Mouse (Mus musculus): ENCODE results near the gene Arl5c. TPM values are rescaled to one million over a fixed set of nuclear protein-coding genes. Genes with fewer than 3 reads are reported as not detected.

Gene Arl5c
- total RNA-seq (2021), result under 1 TPM; 0.76 to 0.94 TPM
- long read RNA-seq, result 0 reads

DNA sequence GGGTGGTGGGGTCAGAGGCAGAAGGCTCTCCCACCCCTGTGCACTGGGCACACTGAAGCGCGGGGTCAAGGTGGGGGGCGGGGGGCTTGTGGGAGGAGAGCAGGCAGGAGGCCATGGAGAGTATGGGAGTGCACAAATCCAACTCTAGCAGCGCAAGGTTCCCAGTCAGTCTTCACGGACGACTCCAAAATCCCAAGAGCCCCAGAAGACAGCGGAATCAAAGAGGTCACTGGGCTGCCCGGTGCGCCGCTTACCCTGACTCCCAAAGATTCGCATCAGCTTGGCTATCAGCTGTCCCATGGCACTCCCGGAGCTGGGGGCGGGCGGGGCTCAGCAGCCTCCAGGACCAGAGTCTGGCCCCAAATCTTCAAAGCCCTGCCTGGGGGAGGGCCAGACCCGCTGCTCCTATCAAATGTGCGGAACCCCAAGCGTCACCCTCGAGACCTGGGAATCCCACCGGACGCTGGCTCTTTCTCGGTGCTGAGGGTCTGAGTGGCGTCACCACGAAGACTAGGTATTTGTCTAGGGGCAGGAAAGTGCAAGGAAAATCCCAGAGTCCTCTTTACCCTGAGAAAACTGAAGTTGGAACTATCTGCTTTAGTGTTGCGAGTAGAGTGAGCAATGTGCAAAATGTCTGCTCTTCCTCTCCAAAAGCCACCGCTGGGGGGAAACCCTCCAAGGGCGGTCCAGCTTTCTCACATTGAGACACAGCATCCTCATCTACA, at the start of gene Arl5c:
Arl5c (minus strand) TSS at position 618 of the 725 bp plus-strand sequence.
- no peak for DNase-seq (ENCODE audit: low spot score in 2 of 2)

DNA sequence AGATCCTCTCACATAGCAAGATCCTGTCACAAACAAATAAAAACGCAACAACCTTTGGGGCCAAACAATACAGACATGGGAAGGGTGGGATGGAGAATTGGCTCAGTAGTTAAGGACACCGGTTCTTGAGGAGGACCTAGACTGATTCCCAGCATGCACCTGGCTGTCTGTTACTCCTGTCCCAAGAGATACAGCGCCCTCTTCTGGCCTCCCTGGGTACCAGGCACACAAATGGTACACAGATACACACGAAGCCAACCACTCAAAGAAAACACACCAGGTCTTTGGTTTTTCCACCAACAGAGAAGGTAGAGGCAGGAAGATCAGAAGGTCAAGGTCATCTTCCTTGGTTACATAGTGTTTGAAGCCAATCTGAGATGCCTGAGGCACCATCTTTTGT, 49.6 kb upstream of the Arl5c start:
- DNase-seq (ENCODE audit: low spot score in 2 of 2), result no peak

DNA sequence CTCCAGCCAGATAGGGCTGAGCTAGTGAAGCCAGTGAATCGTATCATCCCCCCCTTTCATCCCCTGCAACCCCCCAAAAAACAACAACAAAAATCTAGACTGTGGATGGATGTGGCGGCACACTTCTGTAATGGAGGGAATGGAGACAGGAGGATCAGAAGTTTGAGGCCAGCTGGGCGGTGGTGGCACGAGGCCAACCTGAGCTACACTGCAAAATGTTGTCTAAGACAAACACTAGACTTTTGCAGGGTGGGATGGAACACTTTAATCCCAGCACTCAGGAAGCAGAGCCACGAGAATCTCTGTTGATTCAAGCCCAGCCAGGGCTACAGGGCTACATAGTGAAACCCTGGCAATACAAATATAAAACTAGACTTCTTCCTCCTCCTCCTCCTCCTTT, 48.1 kb upstream of the Arl5c start:
- DNase-seq (ENCODE audit: low spot score in 2 of 2), result no peak

DNA sequence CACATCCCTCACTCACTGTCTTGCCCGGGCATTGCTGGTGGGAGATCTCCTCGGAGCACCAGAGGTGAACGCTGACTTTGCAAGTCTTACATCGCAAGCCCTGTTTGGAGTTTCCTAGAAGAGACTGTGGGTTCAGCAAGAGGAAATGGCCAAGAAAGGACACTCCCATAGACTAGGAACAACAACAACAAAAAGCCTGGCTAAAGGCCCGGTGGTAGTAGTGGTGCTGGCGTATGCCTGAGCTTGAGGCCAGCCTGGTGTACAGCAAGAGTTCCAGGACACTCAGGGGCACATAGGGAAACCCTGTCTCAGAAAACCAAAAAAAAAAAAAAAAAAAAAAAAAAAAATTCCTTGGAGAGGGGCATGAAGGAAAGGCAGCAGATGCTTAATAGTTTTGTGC, 46.8 kb upstream of the Arl5c start:
- no peak for DNase-seq (ENCODE audit: low spot score in 2 of 2)

DNA sequence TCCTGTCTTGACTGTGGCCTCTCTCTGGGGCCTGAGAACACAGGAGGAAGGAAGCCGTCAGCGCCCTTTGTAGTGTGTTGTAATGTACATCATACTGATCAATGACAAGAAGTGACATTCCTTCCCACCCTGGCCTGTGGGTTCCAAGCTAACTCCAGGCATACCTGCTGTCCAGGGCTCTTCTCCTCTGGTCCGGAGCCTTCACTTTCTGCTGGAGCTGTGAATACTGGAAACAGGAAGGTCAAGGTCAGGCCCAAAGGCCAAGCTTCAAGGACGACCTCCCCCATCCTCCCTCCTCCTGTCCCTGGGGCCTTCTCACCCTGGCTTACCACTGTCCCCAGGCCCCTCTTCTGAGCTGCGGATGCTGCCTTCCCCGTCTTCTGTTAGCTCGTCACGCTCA, 45.0 kb upstream of the Arl5c start:
- no peak for DNase-seq (ENCODE audit: low spot score in 2 of 2)

DNA sequence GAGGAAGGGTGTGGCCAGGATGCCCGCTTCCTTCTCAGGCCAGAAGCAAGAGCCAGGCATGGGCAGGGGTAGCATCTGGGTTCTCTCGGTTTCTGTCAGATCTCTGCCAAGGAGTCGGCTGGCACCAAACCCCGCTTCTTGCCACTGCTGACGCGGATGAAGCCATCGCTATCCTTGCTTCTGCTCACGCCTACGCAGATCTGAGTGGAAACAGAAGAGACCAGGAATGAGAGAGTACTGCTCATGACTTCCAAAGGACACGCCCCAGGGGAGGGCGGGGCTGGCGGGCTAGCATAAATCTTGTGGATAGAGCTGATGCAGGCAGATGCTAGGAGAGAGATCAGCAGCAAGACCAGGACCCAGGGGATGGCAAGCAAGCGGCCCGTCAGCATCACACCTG, 41.9 kb upstream of the Arl5c start:
- no peak for DNase-seq (ENCODE audit: low spot score in 2 of 2)

DNA sequence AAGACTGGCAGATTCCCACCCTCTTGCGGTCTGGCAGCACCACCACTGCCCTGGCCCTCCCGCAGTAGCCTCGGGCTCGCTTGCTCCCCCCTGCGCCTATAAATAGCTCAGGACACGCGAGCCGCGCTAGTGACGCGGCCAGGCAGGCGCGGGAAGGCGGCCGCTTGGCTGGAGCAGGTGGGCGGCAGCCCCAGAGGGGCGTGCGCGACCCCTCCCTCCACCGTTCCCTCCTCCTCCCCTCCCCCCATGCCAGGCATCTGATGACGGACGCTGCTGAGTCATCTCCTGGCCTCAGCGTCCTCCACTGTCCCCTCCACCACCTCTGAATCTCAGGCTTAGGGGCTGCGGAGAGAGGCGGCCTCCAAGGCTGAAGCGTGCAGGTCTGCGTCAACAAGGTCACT, 40.0 kb upstream of the Arl5c start:
- DNase-seq (ENCODE audit: low spot score in 2 of 2), result no peak

DNA sequence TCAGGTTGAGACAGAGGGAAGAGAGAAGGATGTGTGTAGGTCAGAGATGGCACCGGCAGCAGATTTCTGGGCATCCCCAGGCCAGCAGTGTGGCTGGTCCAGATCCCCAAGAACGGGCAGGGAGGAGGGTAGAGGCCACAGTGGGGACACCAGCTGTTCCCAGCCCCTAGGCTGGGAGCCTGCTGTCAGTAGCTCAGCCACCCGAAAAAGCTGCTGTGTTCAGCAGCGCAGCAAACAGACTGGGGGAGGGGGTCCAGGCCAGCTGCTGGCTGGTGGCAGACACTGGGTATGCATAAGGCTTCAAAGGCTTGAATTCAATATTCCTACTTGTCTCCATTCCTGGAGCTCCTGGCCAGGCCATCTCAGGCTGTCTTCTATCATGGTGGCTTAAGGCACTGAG, 38.9 kb upstream of the Arl5c start:
- DNase-seq (ENCODE audit: low spot score in 2 of 2), result no peak

DNA sequence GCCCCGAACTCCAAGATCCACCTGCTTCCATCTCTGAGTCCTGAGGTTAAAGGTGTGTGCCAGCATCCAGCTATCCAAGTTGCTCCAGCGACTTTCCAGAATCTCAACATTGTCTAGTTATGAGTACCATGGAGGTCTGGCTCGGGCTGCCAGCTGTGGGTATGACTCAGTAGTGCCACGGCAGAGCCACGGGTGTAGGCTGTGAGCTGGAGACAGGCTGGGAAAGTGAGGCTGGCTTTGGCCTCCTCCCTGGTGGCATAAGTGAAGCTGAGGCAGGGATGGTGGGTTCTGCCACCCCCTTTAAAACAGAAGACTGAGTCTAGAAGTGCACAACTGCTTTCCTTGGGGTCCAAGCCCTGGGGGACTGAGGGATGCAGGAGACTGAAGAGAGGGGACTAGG, 38.1 kb upstream of the Arl5c start:
- no peak for DNase-seq (ENCODE audit: low spot score in 2 of 2)

DNA sequence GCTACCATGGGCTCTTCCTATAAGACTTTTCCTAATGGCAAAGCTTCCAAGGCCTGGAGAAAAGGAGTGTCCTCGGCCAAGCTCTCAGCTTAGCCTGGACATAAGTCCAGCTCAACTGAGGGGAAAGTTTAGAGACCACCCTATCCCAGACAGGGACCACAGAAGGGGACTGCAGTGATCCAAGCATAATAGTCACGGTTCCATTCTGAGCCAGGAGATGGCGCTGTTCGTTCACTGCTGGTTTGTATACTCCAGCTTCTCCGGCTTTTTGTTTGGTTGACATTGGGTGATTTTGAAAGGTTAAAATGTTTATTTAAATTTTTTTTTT, 35.4 kb upstream of the Arl5c start:
- DNase-seq (ENCODE audit: low spot score in 2 of 2), result peak; percentile 55 to 88

DNA sequence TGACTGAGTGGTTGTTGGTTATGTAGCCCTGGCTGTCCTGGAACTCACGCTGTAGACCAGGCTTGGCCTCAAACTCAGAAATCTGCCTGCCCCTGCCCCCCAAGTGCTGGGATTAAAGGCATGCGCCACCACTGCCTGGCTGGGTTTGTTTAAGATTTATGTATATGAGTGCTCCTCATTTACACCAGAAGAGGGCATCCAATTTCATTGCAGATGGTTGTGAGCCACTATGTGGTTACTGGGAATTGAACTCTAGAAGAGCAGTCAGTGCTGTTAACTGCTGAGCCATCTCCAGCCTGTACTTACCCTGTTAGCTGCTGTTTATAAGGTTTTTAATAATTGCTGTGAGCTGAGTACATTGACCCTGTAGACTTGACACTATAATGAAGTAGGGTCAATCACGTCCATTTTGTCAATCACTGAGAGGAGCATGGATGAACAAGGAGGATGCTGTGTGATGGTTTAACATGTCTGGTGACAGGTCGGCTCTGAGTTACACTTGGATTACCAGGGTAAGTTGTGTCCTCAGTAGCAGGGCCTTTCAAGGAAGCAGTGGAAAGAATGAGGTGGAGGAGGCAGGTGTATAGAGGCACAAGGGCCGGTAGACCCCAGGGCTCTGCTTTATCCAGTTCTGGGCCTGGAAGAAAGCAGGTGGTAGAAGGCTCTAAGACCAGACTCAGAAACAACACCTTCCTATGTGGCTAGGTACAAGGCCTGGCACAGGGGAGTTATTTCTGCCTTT, 34.9 kb upstream of the Arl5c start:
- no peak for DNase-seq (ENCODE audit: low spot score in 2 of 2)

DNA sequence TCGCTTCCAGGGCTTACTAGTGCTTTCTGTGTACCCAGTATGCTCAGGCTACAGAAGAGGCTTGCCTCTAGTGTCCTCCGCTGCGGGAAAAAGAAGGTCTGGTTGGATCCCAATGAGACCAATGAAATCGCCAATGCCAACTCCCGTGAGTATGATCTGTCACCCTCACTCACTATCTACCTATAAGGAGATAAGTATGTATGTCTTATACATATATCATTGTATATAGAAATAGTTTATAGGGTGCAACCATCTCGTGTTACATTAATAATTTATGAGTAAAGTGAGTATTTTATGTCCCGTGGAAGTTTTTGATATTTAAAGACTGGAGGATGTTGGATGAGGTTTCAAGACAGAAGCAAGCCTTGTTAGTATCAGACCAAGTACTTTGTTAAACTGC, 31.8 kb upstream of the Arl5c start:
- DNase-seq (ENCODE audit: low spot score in 2 of 2), result no peak

DNA sequence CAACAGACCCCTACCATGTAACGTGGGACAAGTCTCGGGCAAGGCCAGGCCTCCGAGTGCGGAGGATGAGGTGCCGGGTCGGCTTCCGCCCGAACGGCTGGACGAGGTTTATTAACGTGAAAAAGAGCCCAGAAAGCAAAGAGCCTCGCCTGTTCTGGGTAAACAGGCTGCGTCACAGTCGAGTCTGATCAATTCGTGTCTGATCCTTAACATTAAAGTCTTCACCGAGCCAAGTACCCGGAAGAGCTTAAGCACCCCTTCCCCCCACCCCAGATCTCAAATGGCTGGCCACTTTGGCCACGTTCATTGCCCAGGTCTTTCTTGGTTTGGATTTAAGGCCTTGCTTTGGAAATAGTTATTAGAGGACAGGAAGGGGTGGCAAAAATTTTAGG, 31.3 kb upstream of the Arl5c start:
- no peak for DNase-seq (ENCODE audit: low spot score in 2 of 2)

DNA sequence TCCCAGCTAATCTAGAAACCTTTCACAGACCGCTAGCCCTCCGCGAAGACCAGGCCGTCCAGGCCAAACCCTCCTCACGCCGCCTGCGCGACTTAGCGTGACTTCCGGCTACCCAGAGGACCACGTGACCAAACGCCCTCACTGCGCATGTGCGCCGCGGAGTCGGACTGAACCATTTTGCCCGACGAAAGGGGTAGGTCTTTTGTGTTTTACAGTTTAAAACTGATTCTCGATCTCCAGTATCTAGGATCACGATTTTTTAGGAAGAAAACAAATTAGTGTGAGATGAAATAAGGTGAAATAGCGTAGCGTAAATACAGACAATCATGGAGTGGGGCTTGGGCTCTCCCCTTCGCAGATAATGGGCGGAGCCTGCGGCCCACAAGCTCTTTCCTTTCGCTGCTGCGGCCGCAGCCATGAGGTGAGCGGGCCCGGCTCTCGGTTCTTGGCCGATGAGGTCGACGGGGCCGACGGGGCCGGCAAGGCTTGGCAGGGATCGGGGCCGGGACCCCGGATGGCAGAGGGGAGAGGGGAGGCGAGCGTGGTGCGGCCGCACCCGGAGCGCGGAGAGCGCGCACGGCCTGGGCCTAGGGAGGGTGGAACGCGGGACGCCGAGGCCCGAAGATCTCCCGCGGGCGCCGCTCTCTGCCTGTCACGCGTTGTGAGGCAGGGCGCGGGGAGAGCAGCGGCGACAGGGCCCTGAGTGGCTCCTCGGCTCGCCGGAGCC, 30.8 kb upstream of the Arl5c start, which contains the start of gene Rpl19:
Rpl19 (plus strand) TSS at position 141 of the 727 bp plus-strand sequence.
- DNase-seq (ENCODE audit: low spot score in 2 of 2), result peak; percentile 90 to 95

DNA sequence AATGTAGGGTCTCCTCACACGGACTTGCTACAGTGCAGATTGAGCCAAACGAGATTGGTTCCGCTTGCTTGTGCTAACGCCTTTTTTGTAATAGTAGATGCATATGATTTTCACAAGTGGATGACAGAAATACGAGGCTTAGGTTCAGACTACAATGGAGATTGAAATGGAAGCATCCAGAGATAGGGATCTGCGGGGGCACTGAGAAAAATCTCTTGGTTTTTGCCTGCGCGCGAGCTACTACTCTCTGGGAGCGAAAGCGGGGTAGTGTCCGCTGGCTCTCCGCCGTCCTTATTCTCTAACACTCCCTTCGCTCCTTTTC, 30.2 kb upstream of the Arl5c start:
- no peak for DNase-seq (ENCODE audit: low spot score in 2 of 2)

DNA sequence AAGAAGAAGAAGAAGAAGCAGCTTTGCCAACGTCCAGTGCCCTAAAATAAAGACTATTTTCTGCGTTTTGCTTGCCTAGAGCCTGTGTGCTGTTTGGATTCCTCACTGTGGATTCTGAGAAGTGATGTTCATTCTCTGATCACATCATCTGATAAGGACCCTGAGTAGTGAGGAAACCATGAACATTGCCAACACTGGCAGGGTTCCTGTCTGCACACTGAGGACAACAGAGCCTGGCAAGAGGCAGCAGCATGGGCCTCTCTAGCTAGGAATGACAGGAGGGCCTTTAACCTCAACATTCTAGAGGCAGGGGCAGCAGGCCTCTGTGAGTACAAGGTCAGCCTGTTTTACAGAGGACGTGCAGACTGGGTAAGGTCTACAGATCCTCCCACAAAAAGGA, 28.5 kb upstream of the Arl5c start:
- no peak for DNase-seq (ENCODE audit: low spot score in 2 of 2)

DNA sequence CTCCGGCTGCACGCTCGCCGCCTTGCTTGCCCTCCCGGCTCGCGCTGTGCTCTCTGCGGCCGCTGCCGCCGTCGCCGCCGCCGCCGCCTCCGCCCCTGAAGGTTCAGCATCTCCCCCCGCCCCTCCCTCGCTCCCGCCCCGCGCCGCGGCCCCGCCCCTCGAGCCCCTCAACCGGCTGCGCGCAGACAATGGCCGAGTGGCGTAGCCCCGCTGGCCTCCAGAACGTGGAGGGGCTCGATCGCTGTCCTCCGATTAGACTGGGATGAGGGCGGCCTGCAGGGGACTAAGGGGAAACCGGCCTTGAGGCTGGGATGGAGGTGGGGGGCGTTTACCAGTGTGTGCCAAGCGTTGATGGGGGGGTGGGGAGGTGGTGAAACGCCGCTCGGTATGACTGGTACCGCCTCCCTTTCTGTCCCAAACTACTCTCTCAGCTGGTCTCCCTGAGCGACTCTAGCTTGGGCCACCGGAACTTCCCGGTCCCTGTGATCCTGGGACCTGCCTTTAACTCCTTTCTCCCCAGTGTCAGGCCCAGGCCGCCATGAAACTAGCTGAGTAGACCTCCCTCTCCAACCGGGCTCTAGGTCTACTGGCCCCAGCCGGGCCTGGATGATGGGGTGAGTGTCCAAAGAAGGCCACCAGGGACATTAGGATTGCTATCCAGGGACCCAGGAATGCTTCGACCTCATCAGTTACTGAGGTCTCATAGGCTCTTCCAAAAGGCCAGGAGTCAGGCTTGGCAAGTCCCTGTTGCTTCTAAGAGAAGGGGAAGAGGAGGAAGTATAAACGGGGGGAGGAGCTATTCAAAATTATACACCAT, 26.8 kb upstream of the Arl5c start, which contains the start of gene Cacnb1:
Cacnb1 (minus strand) TSS at position 480 of the 817 bp plus-strand sequence.
- DNase-seq (ENCODE audit: low spot score in 2 of 2), result peak in 1 of 2 experiments; percentile 63

DNA sequence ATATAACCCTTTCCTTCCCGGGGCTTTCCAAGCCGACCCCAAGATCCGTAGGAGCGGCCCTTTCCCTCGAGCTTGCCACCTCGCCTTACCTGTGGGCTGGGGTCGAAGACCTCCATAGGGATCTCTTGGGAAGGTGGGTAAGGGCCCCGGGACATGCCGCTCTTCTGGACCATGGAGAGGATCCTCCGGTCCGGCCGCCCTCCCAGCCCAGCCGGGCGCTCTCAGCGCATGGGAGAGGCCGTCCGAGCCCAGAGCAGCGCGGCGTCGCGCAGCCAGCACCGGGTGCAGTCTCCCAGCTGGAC, 26.2 kb upstream of the Arl5c start:
- no peak for DNase-seq (ENCODE audit: low spot score in 2 of 2)

DNA sequence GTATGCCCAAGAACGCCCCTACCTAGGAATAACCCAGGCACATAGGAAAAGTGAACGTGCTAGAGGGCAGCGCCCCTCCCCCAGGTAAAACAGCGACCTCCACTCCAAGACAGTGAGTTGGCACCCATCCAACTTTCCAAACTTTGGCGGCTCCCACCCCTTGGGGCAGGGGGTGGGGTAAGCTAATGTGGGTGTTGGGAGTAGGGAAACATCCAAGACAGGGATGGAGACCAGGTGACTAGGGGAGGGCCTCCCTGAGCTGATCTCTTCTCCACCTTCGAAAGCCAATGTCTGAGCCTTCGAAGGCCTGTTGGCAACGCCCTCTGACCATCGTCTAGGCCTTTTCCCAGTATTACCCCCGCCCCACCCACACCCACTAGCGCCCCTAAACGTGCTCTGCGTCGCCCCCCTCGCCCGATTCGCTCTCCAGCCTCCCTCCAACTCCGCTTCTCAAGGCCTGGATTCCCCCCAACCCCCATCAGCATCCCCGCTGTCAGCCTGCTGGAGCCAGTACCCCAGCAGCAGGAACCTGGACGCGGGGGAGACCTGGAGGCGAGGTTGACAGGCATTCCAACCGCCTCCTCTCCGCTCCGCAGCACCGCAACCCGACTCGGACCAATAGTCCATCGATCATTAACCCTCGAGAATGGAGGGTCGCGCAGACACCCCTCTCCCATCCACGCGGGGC, 25.7 kb upstream of the Arl5c start:
- peak; percentile 48 to 69 for DNase-seq (ENCODE audit: low spot score in 2 of 2)

DNA sequence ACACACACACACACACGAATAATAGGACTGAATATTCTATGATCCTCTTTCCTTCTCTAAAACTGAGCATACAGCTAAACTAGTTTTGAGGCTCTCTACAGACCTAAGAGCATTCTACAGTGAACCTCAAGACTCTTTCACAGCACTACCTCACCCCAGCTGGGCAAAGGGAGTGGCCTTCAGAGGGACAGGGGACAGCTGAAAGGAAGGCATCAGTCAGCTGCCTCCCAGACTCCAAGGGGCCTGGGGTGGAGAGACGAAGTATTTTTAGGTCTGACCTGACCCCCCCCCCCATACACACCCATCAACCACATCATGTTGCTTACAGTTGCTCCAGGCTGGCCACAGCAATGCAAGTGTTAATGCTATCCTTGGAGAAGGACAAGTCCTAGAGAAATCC, 25.1 kb upstream of the Arl5c start:
- no peak for DNase-seq (ENCODE audit: low spot score in 2 of 2)

DNA sequence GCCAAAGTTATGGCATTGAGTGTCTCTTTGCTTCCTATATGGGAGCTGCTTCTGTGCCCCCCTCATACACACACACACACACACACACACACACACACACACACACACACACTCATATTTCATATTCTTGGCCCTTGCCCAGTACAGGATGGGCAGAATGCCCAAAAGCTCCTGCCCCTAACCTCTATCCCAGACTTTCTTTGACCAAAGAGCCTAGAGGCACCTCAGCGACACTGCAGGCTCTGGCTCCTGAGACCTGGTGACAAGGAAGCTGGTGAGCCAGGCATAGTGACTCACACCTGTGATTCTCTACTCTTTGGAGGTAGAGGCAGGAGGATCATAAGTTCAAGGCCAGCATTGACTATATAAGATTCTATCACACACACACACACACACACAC, 24.7 kb upstream of the Arl5c start:
- DNase-seq (ENCODE audit: low spot score in 2 of 2), result no peak
